Mouse (Mus musculus) forebrain, embryonic 15.5 days (tissue): ENCODE results near the gene Olfr572. TPM values are rescaled to one million over a fixed set of nuclear protein-coding genes. Genes with fewer than 3 reads are reported as not detected.

ENCODE experiments used
- ATAC-seq: fragments of 200-750 bp; cut with Nextera tagmentation; replicated peaks from 2 replicates; pipeline ENCODE4 v1.8.0; 2017; ENCODE audit warnings: mild to moderate bottlenecking, moderate TSS enrichment, moderate library complexity
- H3K27ac ChIP-seq: fragments of 300-500 bp; sonication (generic); replicated peaks from 2 replicates; pipeline ENCODE4 v1.5.1; 2015; ENCODE audit warnings: mild to moderate bottlenecking, inconsistent platforms
- H3K27me3 ChIP-seq: fragments of 300-500 bp; sonication (generic); 2 replicates; pipeline ENCODE4 v1.6.1; 2015; ENCODE audit warnings: inconsistent platforms
- H3K36me3 ChIP-seq: fragments of 300-500 bp; sonication (generic); 2 replicates; pipeline ENCODE4 v1.6.1; 2015; ENCODE audit warnings: mild to moderate bottlenecking, inconsistent platforms
- H3K4me1 ChIP-seq: fragments of 300-500 bp; sonication (generic); 2 replicates; pipeline ENCODE4 v1.6.1; 2015; ENCODE audit warnings: inconsistent platforms
- H3K4me2 ChIP-seq: fragments of 300-500 bp; sonication (generic); replicated peaks from 2 replicates; pipeline ENCODE4 v1.6.1; 2015; ENCODE audit warnings: mild to moderate bottlenecking, inconsistent platforms
- H3K4me3 ChIP-seq: fragments of 300-500 bp; sonication (generic); 2 replicates; pipeline ENCODE4 v1.5.1; 2015; ENCODE audit warnings: mild to moderate bottlenecking, inconsistent platforms
- H3K9ac ChIP-seq: fragments of 300-500 bp; sonication (generic); replicated peaks from 2 replicates; pipeline ENCODE4 v1.6.1; 2015; ENCODE audit warnings: mild to moderate bottlenecking, inconsistent platforms
- H3K9me3 ChIP-seq: fragments of 300-500 bp; sonication (generic); 2 replicates; pipeline ENCODE4 v1.6.1; 2016; ENCODE audit warnings: inconsistent platforms
- WGBS: fragments of 180-500 bp; shearing (Covaris S2); methylation state at CpG from one replicate; pipeline ENCODE4 v1.1.7; 2015; ENCODE audit warnings: mixed read lengths; 5-methylcytosine and 5-hydroxymethylcytosine counted together
- polyA plus RNA-seq: library from polyadenylated mRNA; unstranded; fragments of >200 nt; fragmentation: Nextera tagmentation; extraction: Ambion mirVana; gene quantifications from 2 replicates; pipeline ENCODE4 v1.2.1, GENCODE M21; 2015

The Olfr572 gene
- polyA plus RNA-seq, 1 experiment from 2014 or later, result not detected

- no peak overlapping the region for H3K27ac ChIP-seq
- no peak overlapping the region for H3K4me3 ChIP-seq
- no peaks in the 10 kb centered on the region for H3K36me3 ChIP-seq
- H3K27me3 ChIP-seq, result no peaks in the 10 kb centered on the region
- H3K9me3 ChIP-seq, result no peaks in the 10 kb centered on the region
- 89% methylated on average over 3 of the region's 3 CpGs for WGBS
- ATAC-seq, result no peak
- H3K4me1 ChIP-seq, result no peaks in the 10 kb centered on the region
- no peak overlapping the region for H3K9ac ChIP-seq
- H3K4me2 ChIP-seq, result no peak overlapping the region
Observed at GRCm38 (mm10) chr7:102958137-102958536, 33.9 kb downstream of the Olfr572 start.

- H3K4me1 ChIP-seq, result no peaks in the 10 kb centered on the region
- ATAC-seq, result no peak
- WGBS, result 71% methylated on average over 1 of the region's 1 CpGs
Observed at GRCm38 (mm10) chr7:102958593-102958992, 34.4 kb downstream of the Olfr572 start, which contains the start of gene Olfr575. Gene Olfr575 (minus strand): TSS chr7:102958775.

GRCm38 (mm10) chr7:102962360-102962759 lies 38.2 kb downstream of the Olfr572 start, which contains the start of gene Olfr576:
Gene Olfr576 (plus strand): TSS chr7:102962660.
- no peaks in the 10 kb centered on the region for H3K36me3 ChIP-seq
- no peak for ATAC-seq
- H3K27me3 ChIP-seq, result no peaks in the 10 kb centered on the region
- 64% methylated on average over 2 of the region's 2 CpGs for WGBS
- H3K4me1 ChIP-seq, result no peaks in the 10 kb centered on the region
- no peak within 1 kb of the TSS for H3K27ac ChIP-seq
- H3K4me3 ChIP-seq, result no peak within 1 kb of the TSS
- no peak within 1 kb of the TSS for H3K9ac ChIP-seq
- no peaks in the 10 kb centered on the region for H3K9me3 ChIP-seq
- H3K4me2 ChIP-seq, result no peak within 1 kb of the TSS

More at GRCm38 (mm10) chr7:102958593-102958992, 34.4 kb downstream of the Olfr572 start, which contains the start of gene Olfr575:
- H3K4me3 ChIP-seq, result no peak within 1 kb of the TSS
- H3K9ac ChIP-seq, result no peak within 1 kb of the TSS
- H3K36me3 ChIP-seq, result no peaks in the 10 kb centered on the region
- H3K27me3 ChIP-seq, result no peaks in the 10 kb centered on the region
- no peak within 1 kb of the TSS for H3K4me2 ChIP-seq
- H3K27ac ChIP-seq, result no peak within 1 kb of the TSS
- no peaks in the 10 kb centered on the region for H3K9me3 ChIP-seq

- Histone ChIP-seq H3K36me3 (no peaks in the 10 kb centered on the region), H3K27me3 (no peaks in the 10 kb centered on the region), H3K4me1 (no peaks in the 10 kb centered on the region), H3K9ac (no peak overlapping the region), H3K9me3 (no peaks in the 10 kb centered on the region), H3K27ac (no peak overlapping the region), H3K4me2 (no peak overlapping the region), H3K4me3 (no peak overlapping the region)
- WGBS, result 43% methylated on average over 1 of the region's 1 CpGs
- no peak for ATAC-seq
Observed at GRCm38 (mm10) chr7:102974399-102974798, 50.2 kb downstream of the Olfr572 start.

- H3K4me3 ChIP-seq, result no peak within 1 kb of the TSS
- H3K27me3 ChIP-seq, result no peaks in the 10 kb centered on the region
- H3K4me1 ChIP-seq, result no peaks in the 10 kb centered on the region
- no peaks in the 10 kb centered on the region for H3K36me3 ChIP-seq
- H3K9me3 ChIP-seq, result no peaks in the 10 kb centered on the region
- no peak within 1 kb of the TSS for H3K27ac ChIP-seq
- ATAC-seq, result no peak
- H3K9ac ChIP-seq, result no peak within 1 kb of the TSS
- no peak within 1 kb of the TSS for H3K4me2 ChIP-seq
- WGBS, result 90% methylated on average over 2 of the region's 2 CpGs
Observed at GRCm38 (mm10) chr7:102975843-102976242, 51.6 kb downstream of the Olfr572 start, which contains the start of gene Olfr577. Gene Olfr577 (minus strand): TSS chr7:102975943.

Other genes starting within 250 kb of the Olfr572 start
- gene Trim68, start 237.1 kb upstream of the Olfr572 start, polyA plus RNA-seq, result 6.6 and 6.7 TPM in 2 replicates
- gene Olfr557, start 228.5 kb upstream of the Olfr572 start, polyA plus RNA-seq, result not detected in 2 replicates
- gene Olfr558, start 222.2 kb upstream of the Olfr572 start, polyA plus RNA-seq, result not detected in 2 replicates
- not detected in 2 replicates for gene Olfr33, start 205.3 kb upstream of the Olfr572 start, polyA plus RNA-seq
- not detected in 2 replicates for gene Olfr559, start 196.9 kb upstream of the Olfr572 start, polyA plus RNA-seq
- gene Olfr560, start 165.0 kb upstream of the Olfr572 start, polyA plus RNA-seq, result not detected in 2 replicates
- 0.05 and 0.14 TPM in 2 replicates for gene Olfr78, start 164.9 kb upstream of the Olfr572 start, polyA plus RNA-seq
- not detected in 2 replicates for gene Olfr561, start 153.2 kb upstream of the Olfr572 start, polyA plus RNA-seq
- gene Olfr564, start 120.9 kb upstream of the Olfr572 start, polyA plus RNA-seq, result not detected in 2 replicates
- not detected in 2 replicates for gene Olfr566, start 65.6 kb upstream of the Olfr572 start, polyA plus RNA-seq
- gene Olfr568, start 47.3 kb upstream of the Olfr572 start, polyA plus RNA-seq, result not detected in 2 replicates
- gene Olfr569, start 33.5 kb upstream of the Olfr572 start, polyA plus RNA-seq, result not detected in 2 replicates
- 0.13 TPM in 1 of 2 replicates, not detected in the other for gene Olfr570, start 29.8 kb upstream of the Olfr572 start, polyA plus RNA-seq
- not detected in 2 replicates for gene Olfr571, start 6.9 kb upstream of the Olfr572 start, polyA plus RNA-seq
- not detected in 2 replicates for gene Olfr573-ps1, start 18.2 kb downstream of the Olfr572 start, polyA plus RNA-seq
- not detected in 2 replicates for gene Olfr574, start 24.1 kb downstream of the Olfr572 start, polyA plus RNA-seq
- gene Olfr575, start 34.4 kb downstream of the Olfr572 start, polyA plus RNA-seq, result not detected in 2 replicates
- gene Olfr576, start 38.3 kb downstream of the Olfr572 start, polyA plus RNA-seq, result not detected in 2 replicates
- gene Olfr577, start 51.5 kb downstream of the Olfr572 start, polyA plus RNA-seq, result not detected in 2 replicates
- gene Olfr578, start 64.9 kb downstream of the Olfr572 start, polyA plus RNA-seq, result not detected in 2 replicates
- not detected in 2 replicates for gene Olfr582, start 113.6 kb downstream of the Olfr572 start, polyA plus RNA-seq
- gene Olfr583, start 126.9 kb downstream of the Olfr572 start, polyA plus RNA-seq, result not detected in 2 replicates
- gene Olfr584, start 157.5 kb downstream of the Olfr572 start, polyA plus RNA-seq, result not detected in 2 replicates
- not detected in 2 replicates for gene Olfr585, start 173.3 kb downstream of the Olfr572 start, polyA plus RNA-seq
- gene Olfr586, start 201.2 kb downstream of the Olfr572 start, polyA plus RNA-seq, result not detected in 2 replicates
- not detected in 2 replicates for gene Olfr588-ps1, start 216.5 kb downstream of the Olfr572 start, polyA plus RNA-seq
- gene Olfr589, start 231.9 kb downstream of the Olfr572 start, polyA plus RNA-seq, result not detected in 2 replicates